Mouse (Mus musculus): ENCODE data around the gene Rinl. TPM values are rescaled to one million over a fixed set of nuclear protein-coding genes. Genes with fewer than 3 reads are reported as not detected.
A peak's percentile ranks its signal among the peaks of the same experiment; 100 is the strongest.

Rinl gene
- total and polyA plus RNA-seq, 3 experiments: 1.3 to 3.2 (median 2.0) TPM

DNA sequence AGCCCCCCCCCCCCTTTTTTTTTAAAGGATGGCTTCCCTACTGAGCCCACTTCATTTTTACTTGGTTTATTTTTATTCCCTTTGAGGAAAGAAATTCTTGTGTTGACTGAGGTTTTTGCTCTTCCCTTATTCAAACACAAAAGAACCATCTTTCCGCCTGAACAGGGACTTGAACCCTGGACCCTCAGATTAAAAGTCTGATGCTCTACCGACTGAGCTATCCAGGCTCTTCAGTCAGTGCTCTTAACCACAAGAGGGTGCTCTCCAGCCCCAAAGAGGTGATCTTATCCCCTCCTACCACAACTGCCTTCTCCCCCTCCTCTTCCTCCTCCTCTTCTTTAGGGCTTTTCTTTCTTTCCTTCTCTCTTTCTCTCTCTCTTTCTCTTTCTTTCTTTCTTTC, 5.1 kb downstream of the Rinl start:
- H3K36me3 ChIP-seq (ENCODE audit: control insufficient read depth, insufficient read depth, low read length): no peaks in the 10 kb centered on the region
- H3K4me3 ChIP-seq: no peak overlapping the region
- no peak overlapping the region for H3K9ac ChIP-seq (ENCODE audit: low read depth, low read length)
- H3K79me2 ChIP-seq (replicated peaks; ENCODE audit: control insufficient read depth, insufficient read depth, low read length): no peaks in the 10 kb centered on the region
- H3K4me1 ChIP-seq (ENCODE audit: control insufficient read depth, insufficient read depth, low read length): peaks cover 5% of the 10 kb centered on the region
- H3K27me3 ChIP-seq (ENCODE audit: control insufficient read depth, insufficient read depth, low read length): no peaks in the 10 kb centered on the region
- DNase-seq: no peak
- no peak overlapping the region for H3K27ac ChIP-seq
- intact Hi-C loops (cut with DNase I): no loop called here
- 39% methylated on average over 2 of the region's 2 CpGs for whole genome bisulfite sequencing
- no peak for TF ChIP-seq POLR2A (IDR thresholded peaks at IDR 0.05; ENCODE audit: insufficient read depth, low read depth, low read length)
- TF ChIP-seq EP300 (IDR thresholded peaks at IDR 0.05; ENCODE audit: insufficient read depth, low read depth, low read length): no peak
- peak; percentile 73 for TF ChIP-seq CTCF (IDR thresholded peaks at IDR 0.05)

DNA sequence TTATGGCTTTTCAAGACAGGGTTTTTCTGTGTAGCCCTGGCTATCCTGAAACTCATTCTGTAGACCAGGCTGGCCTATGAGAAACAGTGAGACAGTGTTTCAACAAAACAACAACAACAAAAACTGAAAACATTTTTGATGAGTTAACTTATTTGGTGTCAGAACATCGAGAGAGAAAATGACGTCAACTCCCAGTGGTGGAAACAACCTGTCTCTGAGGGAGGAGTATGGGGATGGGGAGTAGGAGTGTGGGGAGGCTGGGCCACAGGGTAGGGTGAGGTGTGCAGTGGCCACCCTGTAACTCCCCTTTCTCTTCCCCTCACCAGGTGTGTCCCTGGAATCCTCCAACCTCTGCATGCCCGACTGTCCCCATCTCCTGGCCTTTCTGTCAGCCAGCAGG, 5.7 kb downstream of the Rinl start:
- no peaks in the 10 kb centered on the region for H3K79me2 ChIP-seq (replicated peaks; ENCODE audit: control insufficient read depth, insufficient read depth, low read length)
- no peaks in the 10 kb centered on the region for H3K36me3 ChIP-seq (ENCODE audit: control insufficient read depth, insufficient read depth, low read length)
- no peak for DNase-seq
- H3K4me3 ChIP-seq: no peak overlapping the region
- peaks cover 2% of the 10 kb centered on the region for H3K4me1 ChIP-seq (ENCODE audit: control insufficient read depth, insufficient read depth, low read length)
- intact Hi-C loops (cut with DNase I): no loop called here
- no peak overlapping the region for H3K9ac ChIP-seq (ENCODE audit: low read depth, low read length)
- H3K27ac ChIP-seq: no peak overlapping the region
- 67% methylated on average over 3 of the region's 3 CpGs for WGBS
- H3K27me3 ChIP-seq (ENCODE audit: control insufficient read depth, insufficient read depth, low read length): no peaks in the 10 kb centered on the region
- TF ChIP-seq POLR2A (IDR thresholded peaks at IDR 0.05; ENCODE audit: insufficient read depth, low read depth, low read length) (no peak), EP300 (IDR thresholded peaks at IDR 0.05; ENCODE audit: insufficient read depth, low read depth, low read length) (no peak), CTCF (IDR thresholded peaks at IDR 0.05) (no peak)

- peak overlapping the region; percentile 80 for H3K27ac ChIP-seq
- intact Hi-C loops (cut with DNase I): loop anchor here (1.0 to 2.0 kb wide), 3 partner anchors 15 to 71 kb away; no protein-coding TSS in a partner anchor
- H3K79me2 ChIP-seq (replicated peaks; ENCODE audit: control insufficient read depth, insufficient read depth, low read length): no peaks in the 10 kb centered on the region
- DNase-seq: peak in 1 of 2 experiments; percentile 48
- H3K36me3 ChIP-seq (ENCODE audit: control insufficient read depth, insufficient read depth, low read length): no peaks in the 10 kb centered on the region
- 35% methylated on average over 15 of the region's 15 CpGs for WGBS
- peak overlapping the region; percentile 45 for H3K4me3 ChIP-seq
- 0 out of 2 replicates have a peak, but pooled peaks have one; percentile 47 for TF ChIP-seq EP300 (IDR thresholded peaks at IDR 0.05; ENCODE audit: insufficient read depth, low read depth, low read length)
- TF ChIP-seq POLR2A (IDR thresholded peaks at IDR 0.05; ENCODE audit: insufficient read depth, low read depth, low read length): peak; percentile 63
- TF ChIP-seq CTCF (IDR thresholded peaks at IDR 0.05): no peak
- H3K4me1 ChIP-seq (ENCODE audit: control insufficient read depth, insufficient read depth, low read length): peaks cover 2% of the 10 kb centered on the region
- H3K9ac ChIP-seq (ENCODE audit: low read depth, low read length): peak overlapping the region; percentile 50
- H3K27me3 ChIP-seq (ENCODE audit: control insufficient read depth, insufficient read depth, low read length): no peaks in the 10 kb centered on the region
These were observed 7.1 kb downstream of the Rinl start for GRCm38 (mm10) chr7:28795832-28796231.

DNA sequence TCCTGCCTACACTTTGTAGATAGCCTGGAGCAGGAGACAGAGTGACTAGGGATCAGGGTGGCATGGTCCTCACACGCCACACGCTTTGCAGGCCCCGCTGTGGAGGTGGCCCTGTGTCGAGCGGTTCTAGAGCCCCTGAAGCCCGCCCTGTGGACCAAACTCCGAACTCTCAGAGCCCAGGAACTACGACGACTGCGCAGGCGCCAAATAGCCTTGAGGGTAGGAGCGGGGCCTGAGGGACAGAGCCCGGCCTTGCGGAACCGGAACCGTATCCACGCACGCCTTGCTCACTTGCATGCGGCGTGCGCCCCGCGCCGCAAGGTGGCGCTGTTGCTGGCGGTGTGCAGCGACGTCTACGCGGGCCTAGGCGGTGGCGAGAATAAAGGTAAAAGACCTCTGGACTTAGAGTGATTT, 7.8 kb downstream of the Rinl start:
- 13% methylated on average over 32 of the region's 32 CpGs for WGBS
- Histone ChIP-seq H3K27ac (peak overlapping the region; percentile 80), H3K36me3 (ENCODE audit: control insufficient read depth, insufficient read depth, low read length) (no peaks in the 10 kb centered on the region), H3K4me1 (ENCODE audit: control insufficient read depth, insufficient read depth, low read length) (peaks cover 2% of the 10 kb centered on the region), H3K9ac (ENCODE audit: low read depth, low read length) (peak overlapping the region; percentile 50), H3K79me2 (replicated peaks; ENCODE audit: control insufficient read depth, insufficient read depth, low read length) (no peaks in the 10 kb centered on the region), H3K4me3 (peak overlapping the region; percentile 45), H3K27me3 (ENCODE audit: control insufficient read depth, insufficient read depth, low read length) (no peaks in the 10 kb centered on the region)
- intact Hi-C loops (cut with DNase I): loop anchor here (1.0 to 2.0 kb wide), 3 partner anchors 16 to 71 kb away; no protein-coding TSS in a partner anchor
- TF ChIP-seq POLR2A (IDR thresholded peaks at IDR 0.05; ENCODE audit: insufficient read depth, low read depth, low read length) (peak; percentile 55), CTCF (IDR thresholded peaks at IDR 0.05) (no peak), EP300 (IDR thresholded peaks at IDR 0.05; ENCODE audit: insufficient read depth, low read depth, low read length) (peak; percentile 92; the same call in 1 of the 2 replicates)
- DNase-seq: peak; percentile 90

- Histone ChIP-seq H3K4me3 (no peak overlapping the region), H3K27me3 (ENCODE audit: control insufficient read depth, insufficient read depth, low read length) (no peaks in the 10 kb centered on the region), H3K36me3 (ENCODE audit: control insufficient read depth, insufficient read depth, low read length) (no peaks in the 10 kb centered on the region), H3K79me2 (replicated peaks; ENCODE audit: control insufficient read depth, insufficient read depth, low read length) (no peaks in the 10 kb centered on the region), H3K27ac (no peak overlapping the region; the same call in 1 of the 2 replicates), H3K4me1 (ENCODE audit: control insufficient read depth, insufficient read depth, low read length) (peaks cover 14% of the 10 kb centered on the region), H3K9ac (ENCODE audit: low read depth, low read length) (no peak overlapping the region)
- TF ChIP-seq CTCF (IDR thresholded peaks at IDR 0.05) (no peak), EP300 (IDR thresholded peaks at IDR 0.05; ENCODE audit: insufficient read depth, low read depth, low read length) (no peak), POLR2A (IDR thresholded peaks at IDR 0.05; ENCODE audit: insufficient read depth, low read depth, low read length) (no peak)
- DNase-seq: no peak
- WGBS: 91% methylated on average over 9 of the region's 9 CpGs
- intact Hi-C loops (cut with DNase I): no loop called here
These were observed 11.2 kb downstream of the Rinl start for GRCm38 (mm10) chr7:28799994-28800393.

DNA sequence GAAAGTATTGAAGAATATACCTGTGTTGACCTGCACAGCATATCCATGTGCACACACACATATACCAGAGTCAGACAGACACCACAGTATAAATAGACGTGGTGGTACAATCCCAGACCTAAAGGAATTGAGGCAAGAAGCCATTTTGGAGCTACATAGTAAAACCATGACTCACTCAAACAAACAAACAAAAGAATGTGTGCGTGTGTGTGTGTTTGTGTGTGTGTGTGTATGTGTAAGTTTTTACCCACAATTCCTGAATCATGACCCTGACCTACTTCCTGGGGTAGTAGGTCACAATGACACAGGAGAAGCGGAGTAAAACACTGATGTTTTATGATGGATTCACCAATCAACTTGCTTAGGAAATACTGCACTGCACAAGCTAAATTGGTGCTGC, 12.7 kb downstream of the Rinl start:
- no peak for TF ChIP-seq POLR2A (IDR thresholded peaks at IDR 0.05; ENCODE audit: insufficient read depth, low read depth, low read length)
- no peak for TF ChIP-seq EP300 (IDR thresholded peaks at IDR 0.05; ENCODE audit: insufficient read depth, low read depth, low read length)
- TF ChIP-seq CTCF (IDR thresholded peaks at IDR 0.05): no peak
- Histone ChIP-seq H3K36me3 (ENCODE audit: control insufficient read depth, insufficient read depth, low read length) (no peaks in the 10 kb centered on the region), H3K9ac (ENCODE audit: low read depth, low read length) (no peak overlapping the region), H3K4me1 (ENCODE audit: control insufficient read depth, insufficient read depth, low read length) (peaks cover 12% of the 10 kb centered on the region), H3K27me3 (ENCODE audit: control insufficient read depth, insufficient read depth, low read length) (no peaks in the 10 kb centered on the region), H3K4me3 (no peak overlapping the region), H3K79me2 (replicated peaks; ENCODE audit: control insufficient read depth, insufficient read depth, low read length) (no peaks in the 10 kb centered on the region), H3K27ac (peak overlapping the region; percentile 94)
- intact Hi-C loops (cut with DNase I): no loop called here
- DNase-seq: no peak
- 41% methylated on average over 3 of the region's 3 CpGs for WGBS

Measured in heart, adult 2 months (tissue).